Mouse (Mus musculus) lung, postnatal 0 days (tissue): ENCODE results near the gene Klk1. TPM values are rescaled to one million over a fixed set of nuclear protein-coding genes. Genes with fewer than 3 reads are reported as not detected.

Experiments
- ATAC-seq: fragments of 200-750 bp; cut with Nextera tagmentation; 2 replicates; pipeline ENCODE4 v1.8.0; 2017; ENCODE audit warnings: moderate library complexity
- DNase-seq: peaks from one replicate; pipeline ENCODE4 v3.0.0-alpha.2; 2016; ENCODE audit warnings: low spot score
- H3K27ac ChIP-seq: fragments of 300-500 bp; sonication (generic); 2 replicates; pipeline ENCODE4 v1.5.1; 2014; ENCODE audit warnings: antibody characterized with exemption, mild to moderate bottlenecking, low read length, mixed read lengths
- H3K27me3 ChIP-seq: fragments of 300-500 bp; sonication (generic); replicated peaks from 2 replicates; pipeline ENCODE4 v1.6.1; 2014; ENCODE audit warnings: low read length, mixed read lengths; ENCODE audit not compliant: insufficient read depth
- H3K36me3 ChIP-seq: fragments of 300-500 bp; sonication (generic); 2 replicates; pipeline ENCODE4 v1.6.1; 2014; ENCODE audit warnings: low read length, mixed read lengths; ENCODE audit not compliant: insufficient read depth
- H3K4me1 ChIP-seq: fragments of 300-500 bp; sonication (generic); 2 replicates; pipeline ENCODE4 v1.6.1; 2014; ENCODE audit warnings: antibody characterized with exemption, low read depth, low read length, mixed read lengths; ENCODE audit not compliant: insufficient read depth
- H3K4me2 ChIP-seq: fragments of 300-500 bp; sonication (generic); replicated peaks from 2 replicates; pipeline ENCODE4 v1.6.1; 2014; ENCODE audit warnings: low read depth, mild to moderate bottlenecking, low read length, moderate library complexity, mixed read lengths
- H3K4me3 ChIP-seq: fragments of 300-500 bp; sonication (generic); 2 replicates; pipeline ENCODE4 v1.5.1; 2014; ENCODE audit warnings: low read depth, low read length
- H3K9ac ChIP-seq: fragments of 300-500 bp; sonication (generic); replicated peaks from 2 replicates; pipeline ENCODE4 v1.6.1; 2014; ENCODE audit warnings: low read depth, mild to moderate bottlenecking
- H3K9me3 ChIP-seq: fragments of 300-500 bp; sonication (generic); 2 replicates; pipeline ENCODE4 v1.6.1; 2016; ENCODE audit warnings: low read length, mixed read lengths
- CTCF ChIP-seq: IDR thresholded peaks from 2 replicates; pipeline ENCODE4 v1.5.1; 2016; ENCODE audit warnings: antibody characterized with exemption, mild to moderate bottlenecking
- EP300 ChIP-seq: IDR thresholded peaks from 2 replicates; pipeline ENCODE4 v1.6.1; 2016; ENCODE audit warnings: antibody characterized with exemption, mild to moderate bottlenecking, control low read depth
- WGBS: fragments of 180-500 bp; shearing (Covaris S2); extraction: QIAGEN DNeasy Blood & Tissue Kit; methylation state at CpG from one replicate; pipeline ENCODE4 v1.1.7; 2014; 5-methylcytosine and 5-hydroxymethylcytosine counted together
- polyA plus RNA-seq: library from polyadenylated mRNA; unstranded; fragments of >200 nt; fragmentation: Nextera tagmentation; extraction: Ambion mirVana; gene quantifications from 2 replicates; pipeline ENCODE4 v1.2.1, GENCODE M21; 2015

The Klk1 gene
- polyA plus RNA-seq, 1 experiment from 2014 or later: not detected

DNA sequence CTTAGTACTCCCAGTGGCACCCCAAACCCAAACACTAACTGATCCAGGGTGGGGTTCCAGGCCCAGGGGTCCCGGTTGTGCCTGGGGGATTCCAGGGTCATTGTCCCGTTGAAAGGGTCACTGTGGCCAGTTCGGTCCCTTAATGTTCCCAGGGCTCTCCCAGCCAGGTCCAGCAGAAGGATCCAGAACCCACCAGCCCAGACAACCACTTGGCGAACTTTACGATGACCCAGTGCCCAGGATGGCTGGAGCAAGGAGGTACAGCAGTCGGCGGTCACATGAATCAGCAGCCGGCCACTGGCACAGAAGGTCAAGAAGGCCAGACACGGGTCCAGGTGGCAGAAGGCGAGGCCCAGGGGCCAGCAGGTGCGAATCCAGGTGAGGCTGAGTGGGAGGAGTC is 43.0 kb downstream of the Klk1 start:
- 66% methylated on average over 11 of the region's 11 CpGs for WGBS
- Histone ChIP-seq H3K36me3 (no peaks in the 10 kb centered on the region), H3K9me3 (no peaks in the 10 kb centered on the region), H3K27ac (no peak overlapping the region), H3K4me1 (no peaks in the 10 kb centered on the region), H3K4me2 (no peak overlapping the region), H3K4me3 (no peak overlapping the region), H3K9ac (no peak overlapping the region), H3K27me3 (no peaks in the 10 kb centered on the region)
- DNase-seq (no peak), ATAC-seq (no peak)
- no peak for TF ChIP-seq EP300
- no peak for TF ChIP-seq CTCF

DNA sequence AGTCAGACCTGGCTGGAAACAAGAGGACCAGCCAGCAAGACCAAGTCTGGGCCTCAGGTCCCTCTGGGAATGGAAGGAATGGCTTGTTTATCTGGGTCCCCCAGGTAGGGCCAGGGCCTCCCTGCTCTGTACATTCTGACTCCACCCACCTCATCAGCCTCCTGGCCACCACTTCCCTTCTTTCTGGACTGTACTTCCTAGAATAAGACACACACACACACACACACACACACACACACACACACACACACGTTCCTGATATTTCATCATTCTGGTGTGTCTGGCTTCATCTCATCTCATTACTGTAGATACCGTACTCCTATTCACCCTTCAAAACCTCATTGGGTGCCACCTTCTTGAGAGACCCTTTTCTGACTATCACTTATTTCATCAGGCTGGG is 44.2 kb downstream of the Klk1 start:
- TF ChIP-seq CTCF (no peak), EP300 (no peak)
- H3K36me3 ChIP-seq: no peaks in the 10 kb centered on the region
- no peak overlapping the region for H3K4me2 ChIP-seq
- no peak overlapping the region for H3K9ac ChIP-seq
- no peak for ATAC-seq
- no peak overlapping the region for H3K4me3 ChIP-seq
- WGBS: 53% methylated on average over 2 of the region's 2 CpGs
- peaks cover 2% of the 10 kb centered on the region; the same call in 1 of the 2 replicates for H3K27me3 ChIP-seq
- no peaks in the 10 kb centered on the region for H3K9me3 ChIP-seq
- DNase-seq: no peak
- H3K4me1 ChIP-seq: no peaks in the 10 kb centered on the region
- no peak overlapping the region for H3K27ac ChIP-seq

DNA sequence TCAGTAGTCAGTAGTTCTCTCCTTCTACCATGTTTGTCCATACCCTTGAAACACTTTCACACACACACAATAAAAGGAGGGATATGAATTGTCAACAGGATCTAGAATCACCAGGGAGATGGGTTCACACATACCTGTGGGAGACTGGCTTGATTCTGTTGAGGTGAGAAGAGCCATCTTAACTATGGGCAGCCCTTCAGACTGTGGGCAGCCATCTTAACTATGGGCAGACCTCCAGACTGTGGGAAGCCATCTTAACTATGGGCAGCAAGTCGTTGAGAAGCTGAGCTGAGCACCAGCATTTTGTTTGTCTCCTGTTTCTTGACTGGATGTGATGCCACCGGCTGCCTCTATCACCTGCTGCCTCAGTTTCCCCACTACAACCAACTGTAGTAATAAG is 46.1 kb downstream of the Klk1 start:
- Histone ChIP-seq H3K9ac (no peak overlapping the region), H3K36me3 (no peaks in the 10 kb centered on the region), H3K27me3 (peaks cover 10% of the 10 kb centered on the region; the same call in 1 of the 2 replicates), H3K27ac (no peak overlapping the region), H3K9me3 (no peaks in the 10 kb centered on the region), H3K4me1 (no peaks in the 10 kb centered on the region), H3K4me3 (no peak overlapping the region), H3K4me2 (no peak overlapping the region)
- TF ChIP-seq EP300: no peak
- no peak for TF ChIP-seq CTCF
- DNase-seq: no peak
- WGBS: 61% methylated on average over 2 of the region's 2 CpGs
- no peak for ATAC-seq

DNA sequence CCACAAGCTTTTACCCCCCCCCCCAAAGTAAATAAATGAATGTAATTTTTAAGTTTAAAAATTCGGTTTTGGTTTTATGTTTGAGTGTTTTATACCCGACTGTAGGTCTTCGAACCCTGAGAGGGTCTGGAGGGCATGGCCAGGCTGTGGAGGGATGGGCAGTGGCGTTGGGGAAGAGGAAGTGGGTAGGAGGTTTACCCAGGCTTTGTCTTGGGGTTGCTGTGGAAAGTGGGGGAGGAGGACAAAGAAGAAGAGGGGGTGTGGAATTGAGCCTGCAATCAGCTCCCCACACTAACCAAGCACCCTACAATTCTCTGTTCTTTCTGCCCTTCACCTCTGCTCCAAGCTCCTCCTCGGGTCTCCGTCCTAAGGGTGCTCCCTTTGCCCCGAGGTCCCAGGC is 47.4 kb downstream of the Klk1 start:
- H3K4me2 ChIP-seq: no peak overlapping the region
- H3K4me3 ChIP-seq: no peak overlapping the region
- TF ChIP-seq EP300: no peak
- no peak for TF ChIP-seq CTCF

DNA sequence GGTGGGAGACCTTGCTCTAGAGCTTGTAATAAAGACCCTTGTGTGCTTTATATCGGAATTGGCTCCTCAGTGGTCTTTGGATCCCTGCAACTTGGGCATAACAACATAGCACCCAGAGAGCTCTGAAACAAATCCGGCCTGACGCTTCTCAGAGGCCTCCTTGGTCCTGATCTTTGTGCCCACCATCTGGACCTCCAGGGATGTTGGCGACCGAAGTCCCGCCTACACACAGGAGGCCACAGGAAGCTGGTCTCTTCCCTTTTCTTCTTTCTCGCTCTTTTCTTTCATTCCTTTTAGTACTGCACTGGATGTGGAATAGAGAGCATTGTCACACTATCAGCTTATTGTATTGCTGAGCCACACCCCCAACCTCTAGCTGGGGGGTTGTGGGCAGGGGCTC is 48.3 kb downstream of the Klk1 start:
- ATAC-seq (no peak), DNase-seq (no peak)
- no peaks in the 10 kb centered on the region for H3K4me1 ChIP-seq
- H3K4me2 ChIP-seq: no peak overlapping the region
- no peaks in the 10 kb centered on the region for H3K36me3 ChIP-seq
- no peak overlapping the region for H3K27ac ChIP-seq
- H3K4me3 ChIP-seq: no peak overlapping the region
- H3K9ac ChIP-seq: no peak overlapping the region
- peaks cover 10% of the 10 kb centered on the region; the same call in 1 of the 2 replicates for H3K27me3 ChIP-seq
- TF ChIP-seq EP300 (no peak), CTCF (no peak)
- WGBS: 60% methylated on average over 7 of the region's 7 CpGs
- no peaks in the 10 kb centered on the region for H3K9me3 ChIP-seq

More for the DNA sequence above, 47.4 kb downstream of the Klk1 start:
- no peaks in the 10 kb centered on the region for H3K4me1 ChIP-seq
- H3K9ac ChIP-seq: no peak overlapping the region
- peaks cover 10% of the 10 kb centered on the region; the same call in 1 of the 2 replicates for H3K27me3 ChIP-seq
- ATAC-seq: no peak
- no peak for DNase-seq
- H3K27ac ChIP-seq: no peak overlapping the region
- 88% methylated on average over 7 of the region's 7 CpGs for WGBS
- no peaks in the 10 kb centered on the region for H3K36me3 ChIP-seq
- no peaks in the 10 kb centered on the region for H3K9me3 ChIP-seq

DNA sequence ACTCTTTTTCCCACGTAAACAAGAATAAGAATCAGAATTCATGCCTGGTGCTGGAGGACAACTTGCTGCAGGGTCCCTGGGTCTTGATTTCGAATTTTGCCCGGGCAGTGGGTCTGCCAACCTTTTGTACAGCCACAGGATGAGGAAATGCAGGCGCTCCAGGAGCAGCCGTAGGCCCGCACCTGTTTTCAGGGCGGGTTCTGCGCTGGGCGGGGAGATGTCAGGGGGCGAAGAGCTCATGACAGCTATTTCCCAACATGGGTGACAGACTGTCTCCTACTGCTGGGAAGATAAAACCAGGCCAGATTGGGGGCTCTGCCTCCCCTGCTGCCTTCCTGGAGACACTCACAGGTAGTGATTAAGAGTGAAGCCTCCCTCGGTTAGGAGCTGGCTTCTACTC is 48.9 kb downstream of the Klk1 start:
- no peak overlapping the region for H3K9ac ChIP-seq
- H3K27me3 ChIP-seq: peaks cover 10% of the 10 kb centered on the region; the same call in 1 of the 2 replicates
- 26% methylated on average over 11 of the region's 11 CpGs for WGBS
- no peak overlapping the region for H3K27ac ChIP-seq
- DNase-seq: no peak
- H3K36me3 ChIP-seq: no peaks in the 10 kb centered on the region
- no peaks in the 10 kb centered on the region for H3K9me3 ChIP-seq
- TF ChIP-seq EP300: no peak
- TF ChIP-seq CTCF: no peak
- H3K4me2 ChIP-seq: no peak overlapping the region
- H3K4me1 ChIP-seq: no peaks in the 10 kb centered on the region
- no peak overlapping the region for H3K4me3 ChIP-seq
- ATAC-seq: no peak

DNA sequence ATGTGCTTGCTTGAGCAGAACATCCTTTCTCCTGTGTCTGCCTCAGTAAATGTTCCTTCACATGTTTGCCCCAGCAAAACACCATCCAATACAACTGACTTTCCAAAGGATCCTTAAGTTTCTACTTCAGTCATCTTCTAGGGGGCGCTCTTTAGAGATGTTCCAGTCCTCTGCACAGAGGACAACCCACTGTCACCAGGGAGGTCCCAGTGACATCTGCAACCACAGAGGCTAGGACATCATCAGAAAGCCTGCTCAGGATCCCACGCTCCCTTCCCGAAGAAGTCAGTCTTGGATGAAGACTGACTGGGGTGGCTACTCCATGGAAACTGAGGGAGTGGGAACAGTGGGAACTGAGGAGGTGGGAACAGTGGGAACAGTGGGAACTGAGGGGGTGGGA is 50.4 kb downstream of the Klk1 start:
- DNase-seq (no peak), ATAC-seq (no peak)
- Histone ChIP-seq H3K9me3 (no peaks in the 10 kb centered on the region), H3K27me3 (peaks cover 10% of the 10 kb centered on the region; the same call in 1 of the 2 replicates), H3K36me3 (no peaks in the 10 kb centered on the region), H3K4me3 (no peak overlapping the region), H3K4me1 (no peaks in the 10 kb centered on the region), H3K4me2 (no peak overlapping the region), H3K9ac (no peak overlapping the region), H3K27ac (no peak overlapping the region)
- TF ChIP-seq CTCF (no peak), EP300 (no peak)
- WGBS: 75% methylated on average over 3 of the region's 3 CpGs
